Mouse (Mus musculus) frontal cortex, postnatal 25 days (tissue): ENCODE data around the gene Pccb.

Source experiments
- DNase-seq, 2 experiments: peaks; one replicate each; pipeline ENCODE4 v3.0.0; 2022; ENCODE audit warnings: low spot score in 2 of 2

Pccb gene

GRCm38 (mm10) chr9:100984381-100985310 lies 50.1 kb downstream of the Pccb start:
- no peak for DNase-seq

GRCm38 (mm10) chr9:100982786-100983185 lies 51.9 kb downstream of the Pccb start:
- DNase-seq = no peak

GRCm38 (mm10) chr9:100979260-100979659 lies 55.4 kb downstream of the Pccb start:
- no peak for DNase-seq

- DNase-seq = no peak
These were observed 56.0 kb downstream of the Pccb start for GRCm38 (mm10) chr9:100978666-100979065.

GRCm38 (mm10) chr9:100969461-100969860 lies 65.2 kb downstream of the Pccb start:
- no peak for DNase-seq

GRCm38 (mm10) chr9:100964106-100964505 lies 70.6 kb downstream of the Pccb start:
- no peak for DNase-seq

GRCm38 (mm10) chr9:100963428-100963912 lies 71.2 kb downstream of the Pccb start:
- no peak for DNase-seq

GRCm38 (mm10) chr9:100962903-100963427 lies 71.7 kb downstream of the Pccb start:
- DNase-seq = no peak

- DNase-seq = no peak
These were observed 83.2 kb downstream of the Pccb start for GRCm38 (mm10) chr9:100951481-100951880.

- DNase-seq = no peak
These were observed 89.9 kb downstream of the Pccb start for GRCm38 (mm10) chr9:100944677-100945365.

- no peak for DNase-seq
These were observed 92.7 kb downstream of the Pccb start for GRCm38 (mm10) chr9:100942042-100942441.
